Mouse (Mus musculus) heart, postnatal 0 days (tissue): ENCODE results near the gene Ahnak. TPM values are rescaled to one million over a fixed set of nuclear protein-coding genes. Genes with fewer than 3 reads are reported as not detected.

Experiments
- ATAC-seq: fragments of 200-750 bp; cut with Nextera tagmentation; 2 replicates; pipeline ENCODE4 v1.8.0; 2017; ENCODE audit warnings: low read depth, moderate number of reproducible peaks, moderate library complexity; ENCODE audit not compliant: insufficient read depth
- DNase-seq: peaks from one replicate; pipeline ENCODE4 v3.0.0-alpha.2; 2016; ENCODE audit warnings: low spot score
- H3K27ac ChIP-seq: fragments of 300-500 bp; sonication (generic); 2 replicates; pipeline ENCODE4 v1.5.1; 2014; ENCODE audit warnings: low read depth, mild to moderate bottlenecking
- H3K27me3 ChIP-seq: fragments of 300-500 bp; sonication (generic); 2 replicates; pipeline ENCODE4 v1.6.1; 2014; ENCODE audit warnings: low read length, mixed read lengths; ENCODE audit not compliant: control insufficient read depth, insufficient read depth
- H3K36me3 ChIP-seq: fragments of 300-500 bp; sonication (generic); replicated peaks from 2 replicates; pipeline ENCODE4 v1.6.1; 2014; ENCODE audit warnings: low read length, mixed read lengths; ENCODE audit not compliant: control insufficient read depth, insufficient read depth
- H3K4me1 ChIP-seq: fragments of 300-500 bp; sonication (generic); 2 replicates; pipeline ENCODE4 v1.6.1; 2014; ENCODE audit warnings: antibody characterized with exemption; ENCODE audit not compliant: control insufficient read depth, insufficient read depth
- H3K4me2 ChIP-seq: fragments of 300-500 bp; sonication (generic); 2 replicates; pipeline ENCODE4 v1.6.1; 2014; ENCODE audit warnings: low read depth, mild to moderate bottlenecking, low read length, moderate library complexity
- H3K4me3 ChIP-seq: fragments of 300-500 bp; sonication (generic); 2 replicates; pipeline ENCODE4 v1.5.1; 2014; ENCODE audit warnings: low read depth, low read length
- H3K9ac ChIP-seq: fragments of 300-500 bp; sonication (generic); replicated peaks from 2 replicates; pipeline ENCODE4 v1.6.1; 2014; ENCODE audit warnings: low read depth, low read length, mixed read lengths
- H3K9me3 ChIP-seq: fragments of 300-500 bp; sonication (generic); replicated peaks from 2 replicates; pipeline ENCODE4 v1.6.1; 2016; ENCODE audit warnings: low read length; ENCODE audit not compliant: control insufficient read depth
- CTCF ChIP-seq: IDR thresholded peaks from 2 replicates; pipeline ENCODE4 v1.5.1; 2016; ENCODE audit warnings: antibody characterized with exemption, control low read depth, low read depth
- EP300 ChIP-seq: IDR thresholded peaks from 2 replicates; pipeline ENCODE4 v1.6.1; 2016; ENCODE audit warnings: antibody characterized with exemption, low read depth
- WGBS: fragments of 180-500 bp; shearing (Covaris S2); extraction: QIAGEN DNeasy Blood & Tissue Kit; methylation state at CpG from one replicate; pipeline ENCODE4 v1.1.7; 2014; 5-methylcytosine and 5-hydroxymethylcytosine counted together
- polyA plus RNA-seq: library from polyadenylated mRNA; unstranded; fragments of >200 nt; fragmentation: Nextera tagmentation; extraction: Ambion mirVana; gene quantifications from 2 replicates; pipeline ENCODE4 v1.2.1, GENCODE M21; 2015
- total RNA-seq: library from RNA; depleted of rRNA; stranded (reverse); fragments of >200 nt; gene quantifications from 2 replicates; pipeline ENCODE4 v1.2.3, GENCODE M21; 2014; ENCODE audit warnings: low replicate concordance

Gene Ahnak
- total and polyA plus RNA-seq, 2 experiments from 2014 or later = 56.8 to 122 TPM

DNA sequence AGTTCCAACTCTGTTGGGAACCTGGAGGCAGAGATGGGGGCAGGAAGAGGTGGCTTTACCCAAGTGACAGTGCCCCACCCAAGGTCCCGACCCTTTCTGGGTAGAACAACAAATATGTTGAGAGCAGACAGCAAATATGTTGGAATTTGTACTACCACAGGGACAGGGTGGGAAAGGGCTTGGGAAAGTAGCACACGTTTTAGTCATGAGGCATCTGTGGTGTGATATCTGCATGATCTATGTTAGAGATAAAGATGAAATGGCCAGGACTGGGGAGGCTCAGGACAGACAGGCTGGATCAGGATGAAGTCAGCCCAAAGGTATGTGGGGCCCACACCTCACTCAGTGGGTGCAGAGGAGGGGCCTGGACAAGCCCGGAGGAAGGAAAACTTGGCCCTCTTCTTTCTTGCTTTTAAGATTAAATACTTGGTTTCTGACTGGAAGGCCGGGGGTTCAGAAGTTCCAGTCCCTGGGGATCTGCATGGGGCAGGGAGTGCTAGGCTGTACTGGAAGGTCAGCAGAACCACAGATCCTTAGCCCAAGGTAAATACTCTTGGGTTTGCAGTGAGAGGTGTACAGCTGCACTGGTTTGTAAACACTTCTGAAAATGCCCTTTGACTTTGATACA, 117.8 kb downstream of the Ahnak start:
- Histone ChIP-seq H3K27me3 (no peaks in the 10 kb centered on the region), H3K9me3 (no peaks in the 10 kb centered on the region), H3K4me2 (no peak overlapping the region), H3K27ac (peak overlapping the region; percentile 13; the same call in 1 of the 2 replicates), H3K4me3 (no peak overlapping the region), H3K4me1 (peaks cover 11% of the 10 kb centered on the region; the same call in 1 of the 2 replicates), H3K36me3 (no peaks in the 10 kb centered on the region), H3K9ac (no peak overlapping the region)
- no peak for DNase-seq
- WGBS = 12% methylated on average over 4 of the region's 4 CpGs
- ATAC-seq = peak; percentile 35; the same call in 1 of the 2 replicates
- TF ChIP-seq CTCF (no peak), EP300 (no peak)

DNA sequence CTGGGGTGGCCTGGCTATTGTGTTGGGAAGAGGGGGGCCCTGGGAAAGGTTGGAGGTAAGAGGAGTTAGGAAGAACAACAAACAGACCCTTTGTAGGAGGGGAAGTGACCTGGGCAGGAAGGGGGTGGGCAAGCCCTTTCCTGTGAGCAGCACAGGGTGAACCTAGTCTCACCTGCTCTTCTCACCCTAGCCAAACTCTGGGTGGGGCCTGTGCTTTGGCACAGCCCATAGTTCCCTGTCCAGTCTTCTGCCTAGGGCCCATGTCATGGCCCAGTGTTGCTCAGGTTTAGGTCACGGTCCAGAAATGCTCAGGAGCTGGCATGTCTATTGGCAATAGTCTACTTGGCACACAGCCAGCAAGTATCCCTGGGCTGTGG, 118.3 kb downstream of the Ahnak start:
- TF ChIP-seq EP300 = no peak
- TF ChIP-seq CTCF = no peak
- H3K9me3 ChIP-seq = no peaks in the 10 kb centered on the region
- 53% methylated on average over 1 of the region's 1 CpGs for WGBS
- peaks cover 11% of the 10 kb centered on the region; the same call in 1 of the 2 replicates for H3K4me1 ChIP-seq
- 0 out of 2 replicates have a peak, but pooled peaks cover under 1% of the 10 kb centered on the region for H3K36me3 ChIP-seq
- no peaks in the 10 kb centered on the region for H3K27me3 ChIP-seq
- peak overlapping the region; percentile 13; the same call in 1 of the 2 replicates for H3K27ac ChIP-seq
- ATAC-seq (no peak), DNase-seq (no peak)
- no peak overlapping the region for H3K9ac ChIP-seq
- H3K4me2 ChIP-seq = no peak overlapping the region
- H3K4me3 ChIP-seq = no peak overlapping the region

DNA sequence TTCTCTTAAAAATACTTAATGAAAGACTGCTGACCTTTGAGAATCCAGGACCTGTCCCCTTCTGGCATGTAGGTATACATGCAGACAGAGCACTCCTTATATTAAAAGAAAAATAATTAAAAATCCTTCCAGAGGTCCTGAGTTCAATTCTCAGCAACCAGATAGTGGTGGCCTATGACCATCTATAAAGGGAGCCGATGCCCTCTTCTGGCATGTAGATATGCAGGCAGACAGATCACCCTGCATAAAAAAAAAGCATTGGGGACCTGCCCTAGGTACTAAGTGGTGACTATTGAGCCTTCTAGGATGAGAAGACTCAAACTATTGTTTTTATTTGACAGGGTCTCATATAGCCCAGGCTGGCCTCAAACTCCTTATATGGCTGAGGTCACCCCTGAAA, 119.5 kb downstream of the Ahnak start:
- Histone ChIP-seq H3K4me1 (peaks cover 11% of the 10 kb centered on the region; the same call in 1 of the 2 replicates), H3K9ac (no peak overlapping the region), H3K4me2 (no peak overlapping the region), H3K36me3 (peaks cover 11% of the 10 kb centered on the region), H3K9me3 (no peaks in the 10 kb centered on the region), H3K27ac (no peak overlapping the region), H3K27me3 (no peaks in the 10 kb centered on the region), H3K4me3 (no peak overlapping the region)
- TF ChIP-seq CTCF = 0 out of 2 replicates have a peak, but pooled peaks have one; percentile 2
- TF ChIP-seq EP300 = no peak
- ATAC-seq = no peak
- 78% methylated on average over 1 of the region's 1 CpGs for WGBS
- DNase-seq = no peak

DNA sequence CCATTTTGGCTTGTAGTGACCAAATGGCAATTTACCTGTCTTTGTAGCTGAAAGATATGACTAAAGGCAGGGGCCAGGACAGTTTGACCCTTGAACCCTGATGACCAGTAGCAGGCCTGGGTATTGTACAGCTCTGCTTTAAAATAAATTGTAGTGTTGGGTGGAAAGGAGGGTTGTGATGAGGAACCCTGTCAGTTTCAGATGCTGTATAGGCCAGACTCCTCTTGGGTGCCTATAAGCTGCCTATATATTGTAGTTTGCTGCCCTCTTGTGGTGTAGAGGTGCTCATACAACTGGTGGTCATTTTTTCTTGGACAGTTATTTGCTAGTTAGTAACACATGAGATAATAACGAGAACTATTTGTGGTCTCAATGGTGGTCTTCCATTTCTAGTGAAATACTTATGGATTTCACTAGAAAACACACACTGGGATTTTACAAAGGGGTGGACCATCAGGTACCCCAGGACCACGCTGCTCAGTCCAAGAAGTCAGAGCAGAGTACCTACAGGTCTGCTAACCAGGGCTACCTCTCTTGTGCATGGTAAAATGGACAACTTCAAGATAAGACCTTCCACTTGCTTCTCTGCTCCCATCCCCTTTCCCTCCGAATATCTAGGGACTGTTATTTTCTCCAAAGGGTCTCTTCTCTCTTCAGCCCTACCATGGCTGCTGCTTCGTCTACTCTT, 121.2 kb downstream of the Ahnak start:
- Histone ChIP-seq H3K4me2 (no peak overlapping the region), H3K27ac (no peak overlapping the region), H3K36me3 (peaks cover 24% of the 10 kb centered on the region), H3K9me3 (no peaks in the 10 kb centered on the region), H3K4me1 (peaks cover 11% of the 10 kb centered on the region; the same call in 1 of the 2 replicates), H3K4me3 (no peak overlapping the region), H3K9ac (no peak overlapping the region), H3K27me3 (no peaks in the 10 kb centered on the region)
- ATAC-seq (peak; percentile 67; the same call in 1 of the 2 replicates), DNase-seq (peak; percentile 83)
- TF ChIP-seq CTCF = peak; percentile 86
- TF ChIP-seq EP300 = no peak
- WGBS = 52% methylated on average over 4 of the region's 4 CpGs

DNA sequence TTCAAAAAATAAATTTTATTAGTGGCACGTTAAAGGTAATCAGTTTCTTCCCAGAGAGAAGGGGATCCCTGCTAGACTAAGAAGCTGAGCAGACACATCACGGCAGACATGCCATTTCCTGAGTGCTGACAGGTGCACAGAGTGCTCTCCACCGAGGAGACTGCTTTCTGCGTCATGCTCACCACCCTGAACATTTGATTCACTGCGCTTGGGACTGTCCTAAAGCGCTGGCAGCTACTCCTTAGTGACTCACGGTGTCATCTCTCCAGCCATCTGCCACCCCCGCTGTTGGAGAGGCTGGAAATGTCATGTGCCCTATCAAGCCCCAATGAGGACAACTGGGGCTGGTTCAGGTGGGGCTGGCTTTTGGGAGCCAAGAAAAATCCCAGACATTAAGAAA, 123.0 kb downstream of the Ahnak start:
- Histone ChIP-seq H3K4me2 (no peak overlapping the region), H3K27ac (no peak overlapping the region), H3K36me3 (peaks cover 34% of the 10 kb centered on the region), H3K4me1 (no peaks in the 10 kb centered on the region), H3K9me3 (no peaks in the 10 kb centered on the region), H3K27me3 (no peaks in the 10 kb centered on the region), H3K4me3 (no peak overlapping the region), H3K9ac (no peak overlapping the region; the same call in 1 of the 2 replicates)
- WGBS = 36% methylated on average over 8 of the region's 8 CpGs
- DNase-seq = no peak
- TF ChIP-seq EP300 = no peak
- TF ChIP-seq CTCF = no peak
- peak; percentile 24; the same call in 1 of the 2 replicates for ATAC-seq
